Mouse (Mus musculus): Measurements from ENCODE around the gene Tspear.

- TF ChIP-seq POLR2A (IDR thresholded peaks at IDR 0.05; ENCODE audit: borderline replicate concordance, extremely low read depth, insufficient read depth, insufficient read length, poor library complexity, severe bottlenecking) (no peak), CTCF (IDR thresholded peaks at IDR 0.05; ENCODE audit: borderline replicate concordance, extremely low read depth, insufficient read depth, insufficient read length) (no peak)
Observed at GRCm38 (mm10) chr10:77839006-77839405, 152.6 kb downstream of the Tspear start.

Data from brain, embryonic 14.5 days (tissue).